Mouse (Mus musculus) large intestine, adult 2 months (tissue): ENCODE measurements around the gene Usp5. TPM values are rescaled to one million over a fixed set of nuclear protein-coding genes. Genes with fewer than 3 reads are reported as not detected.

Experiments used
- polyA plus RNA-seq: library from polyadenylated mRNA; depleted of rRNA; stranded (reverse); fragments of >200 nt; gene quantifications from 2 replicates; pipeline ENCODE4 v1.2.3, GENCODE M21; 2012; rRNA removed

Gene Usp5
- polyA plus RNA-seq, 1 experiment: 58.3 TPM

Other genes starting within 250 kb of the Usp5 start
- 0.02 and 0.18 TPM in 2 replicates for gene C1s2, start 193.4 kb downstream of the Usp5 start, polyA plus RNA-seq
- gene Lpcat3, start 166.5 kb downstream of the Usp5 start, polyA plus RNA-seq: 211 and 383 TPM in 2 replicates
- gene Emg1, start 117.3 kb downstream of the Usp5 start, polyA plus RNA-seq: 90.6 and 107 TPM in 2 replicates
- 215 and 267 TPM in 2 replicates for gene Phb2, start 117.1 kb downstream of the Usp5 start, polyA plus RNA-seq
- gene Ptpn6, start 90.8 kb downstream of the Usp5 start, polyA plus RNA-seq: 35.0 and 38.7 TPM in 2 replicates
- 156 TPM in 2 replicates for gene Grcc10, start 88.1 kb downstream of the Usp5 start, polyA plus RNA-seq
- gene Gm45234, start 73.5 kb downstream of the Usp5 start, polyA plus RNA-seq: not detected in 2 replicates
- gene Atn1, start 73.0 kb downstream of the Usp5 start, polyA plus RNA-seq: 31.9 and 33.6 TPM in 2 replicates
- 3.2 and 4.2 TPM in 2 replicates for gene Eno2, start 59.8 kb downstream of the Usp5 start, polyA plus RNA-seq
- gene Lrrc23, start 49.8 kb downstream of the Usp5 start, polyA plus RNA-seq: 0.47 and 1.1 TPM in 2 replicates
- gene Spsb2, start 20.8 kb downstream of the Usp5 start, polyA plus RNA-seq: 23.9 and 28.5 TPM in 2 replicates
- gene Tpi1, start 15.2 kb downstream of the Usp5 start, polyA plus RNA-seq: 671 and 859 TPM in 2 replicates
- 120 and 146 TPM in 2 replicates for gene Cdca3, start 63 bp upstream of the Usp5 start, polyA plus RNA-seq
- gene Gnb3, start 10.8 kb upstream of the Usp5 start, polyA plus RNA-seq: 0.11 and 0.12 TPM in 2 replicates
- gene P3h3, start 28.3 kb upstream of the Usp5 start, polyA plus RNA-seq: 8.3 and 10.5 TPM in 2 replicates
- gene Gpr162, start 34.5 kb upstream of the Usp5 start, polyA plus RNA-seq: 1.1 and 1.7 TPM in 2 replicates
- gene Cd4, start 58.7 kb upstream of the Usp5 start, polyA plus RNA-seq: 6.7 and 7.9 TPM in 2 replicates
- 3.8 and 4.7 TPM in 2 replicates for gene Lag3, start 82.2 kb upstream of the Usp5 start, polyA plus RNA-seq
- 658 and 1,077 TPM in 2 replicates for gene Ptms, start 90.6 kb upstream of the Usp5 start, polyA plus RNA-seq
- gene Mlf2, start 101.9 kb upstream of the Usp5 start, polyA plus RNA-seq: 350 and 390 TPM in 2 replicates
- 149 and 151 TPM in 2 replicates for gene Cops7a, start 136.1 kb upstream of the Usp5 start, polyA plus RNA-seq
- gene Pianp, start 167.2 kb upstream of the Usp5 start, polyA plus RNA-seq: 2.3 and 3.3 TPM in 2 replicates
- gene Zfp384, start 179.7 kb upstream of the Usp5 start, polyA plus RNA-seq: 39.5 and 59.5 TPM in 2 replicates
- gene Ing4, start 210.3 kb upstream of the Usp5 start, polyA plus RNA-seq: 42.5 and 43.1 TPM in 2 replicates
- gene Acrbp, start 220.2 kb upstream of the Usp5 start, polyA plus RNA-seq: 12.5 and 14.6 TPM in 2 replicates
- 55.4 and 127 TPM in 2 replicates for gene Lpar5, start 238.4 kb upstream of the Usp5 start, polyA plus RNA-seq